Mouse (Mus musculus) embryonic facial prominence, embryonic 15.5 days (tissue): ENCODE results near the gene Pin1. TPM values are rescaled to one million over a fixed set of nuclear protein-coding genes. Genes with fewer than 3 reads are reported as not detected.

ENCODE experiments used
- ATAC-seq: fragments of 200-750 bp; cut with Nextera tagmentation; 2 replicates; pipeline ENCODE4 v1.8.0; 2017; ENCODE audit warnings: low read depth, moderate TSS enrichment; ENCODE audit not compliant: insufficient number of reproducible peaks, low FRiP score, low TSS enrichment
- H3K27ac ChIP-seq: fragments of 300-500 bp; sonication (generic); replicated peaks from 2 replicates; pipeline ENCODE4 v1.5.1; 2015; ENCODE audit warnings: mild to moderate bottlenecking, inconsistent platforms
- H3K27me3 ChIP-seq: fragments of 300-500 bp; sonication (generic); 2 replicates; pipeline ENCODE4 v1.6.1; 2015; ENCODE audit warnings: inconsistent platforms
- H3K36me3 ChIP-seq: fragments of 300-500 bp; sonication (generic); 2 replicates; pipeline ENCODE4 v1.6.1; 2015; ENCODE audit warnings: mild to moderate bottlenecking, inconsistent platforms
- H3K4me1 ChIP-seq: fragments of 300-500 bp; sonication (generic); 2 replicates; pipeline ENCODE4 v1.6.1; 2015; ENCODE audit warnings: inconsistent platforms
- H3K4me2 ChIP-seq: fragments of 300-500 bp; sonication (generic); replicated peaks from 2 replicates; pipeline ENCODE4 v1.6.1; 2015; ENCODE audit warnings: mild to moderate bottlenecking, inconsistent platforms
- H3K4me3 ChIP-seq: fragments of 300-500 bp; sonication (generic); replicated peaks from 2 replicates; pipeline ENCODE4 v1.5.1; 2015; ENCODE audit warnings: mild to moderate bottlenecking, inconsistent platforms
- H3K9ac ChIP-seq: fragments of 300-500 bp; sonication (generic); 2 replicates; pipeline ENCODE4 v1.6.1; 2015; ENCODE audit warnings: inconsistent platforms
- H3K9me3 ChIP-seq: fragments of 300-500 bp; sonication (generic); replicated peaks from 2 replicates; pipeline ENCODE4 v1.6.1; 2016; ENCODE audit warnings: inconsistent platforms
- WGBS: fragments of 180-500 bp; shearing (Covaris S2); methylation state at CpG from one replicate; pipeline ENCODE4 v1.1.7; 2015; 5-methylcytosine and 5-hydroxymethylcytosine counted together
- polyA plus RNA-seq: library from polyadenylated mRNA; unstranded; fragments of >200 nt; fragmentation: Nextera tagmentation; extraction: Ambion mirVana; gene quantifications from 2 replicates; pipeline ENCODE4 v1.2.1, GENCODE M21; 2015

Gene Pin1
- polyA plus RNA-seq, 1 experiment from 2014 or later, result 49.5 TPM

DNA sequence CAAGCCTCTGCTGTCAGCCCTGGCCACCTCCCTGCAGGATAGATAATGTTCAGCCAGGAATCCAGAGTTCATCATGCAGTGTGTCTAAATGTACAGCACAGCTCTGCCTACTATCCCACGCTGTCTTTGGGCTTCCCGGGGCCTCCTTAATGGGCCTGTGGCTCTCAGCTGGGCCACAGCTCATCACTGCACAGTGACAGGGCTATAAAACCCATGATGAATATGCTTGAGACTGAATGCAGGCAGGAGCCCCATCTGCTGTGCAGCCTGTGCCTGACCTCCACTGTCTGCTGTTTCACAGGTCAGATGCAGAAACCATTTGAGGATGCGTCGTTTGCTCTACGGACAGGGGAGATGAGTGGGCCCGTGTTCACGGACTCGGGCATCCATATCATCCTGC is 11.0 kb downstream of the Pin1 start:
- 99% methylated on average over 8 of the region's 8 CpGs for WGBS
- H3K4me1 ChIP-seq, result 0 out of 2 replicates have a peak, but pooled peaks cover 3% of the 10 kb centered on the region
- no peak overlapping the region for H3K27ac ChIP-seq
- H3K9me3 ChIP-seq, result no peaks in the 10 kb centered on the region
- H3K36me3 ChIP-seq, result peaks cover 68% of the 10 kb centered on the region
- H3K9ac ChIP-seq, result no peak overlapping the region
- ATAC-seq, result no peak
- H3K4me2 ChIP-seq, result no peak overlapping the region
- no peak overlapping the region for H3K4me3 ChIP-seq
- H3K27me3 ChIP-seq, result no peaks in the 10 kb centered on the region

DNA sequence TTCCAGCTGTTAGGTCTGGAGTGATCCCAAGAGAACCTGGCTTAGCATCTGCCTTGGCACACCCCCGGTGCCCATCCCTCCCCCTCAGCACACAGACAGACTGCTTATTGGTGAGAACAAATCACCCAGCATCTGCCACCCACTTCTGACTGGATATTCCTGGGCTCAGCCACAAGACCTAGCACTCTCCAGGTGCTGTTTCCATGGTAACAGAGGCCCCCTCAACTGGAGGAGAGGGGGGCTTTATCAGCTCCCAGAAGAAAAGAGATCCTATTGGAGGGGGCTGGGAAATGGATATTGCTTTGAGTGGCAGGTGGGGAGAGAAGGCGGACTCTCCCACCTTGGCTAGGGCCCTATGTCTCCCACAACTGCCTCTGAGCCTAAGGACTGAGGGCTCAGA is 12.1 kb downstream of the Pin1 start:
- WGBS, result 87% methylated on average over 2 of the region's 2 CpGs
- Histone ChIP-seq H3K4me2 (no peak overlapping the region), H3K4me1 (0 out of 2 replicates have a peak, but pooled peaks cover 3% of the 10 kb centered on the region), H3K4me3 (no peak overlapping the region), H3K9me3 (no peaks in the 10 kb centered on the region), H3K36me3 (peaks cover 59% of the 10 kb centered on the region), H3K9ac (no peak overlapping the region), H3K27me3 (no peaks in the 10 kb centered on the region), H3K27ac (no peak overlapping the region)
- ATAC-seq, result 0 out of 2 replicates have a peak, but pooled peaks have one; percentile 9

DNA sequence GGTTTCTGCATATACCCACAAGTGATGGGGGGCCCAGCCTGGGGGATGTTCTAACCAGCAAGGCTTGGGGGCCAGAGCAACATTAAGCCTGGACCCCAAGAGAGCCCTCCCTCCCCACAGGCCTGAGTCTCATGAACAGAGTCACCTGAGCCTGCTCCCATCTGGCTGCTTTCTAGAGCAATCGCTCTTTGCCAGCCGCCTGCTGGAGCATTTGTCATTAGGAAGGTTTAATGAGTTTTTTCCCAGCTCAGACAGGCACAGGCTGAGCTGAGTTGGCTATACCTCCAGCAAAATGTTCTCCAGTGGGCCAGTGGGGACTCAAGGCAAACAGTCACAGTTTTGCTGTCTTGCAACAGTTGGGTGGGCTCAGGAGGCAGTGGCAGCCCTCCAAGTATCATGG is 12.5 kb downstream of the Pin1 start:
- Histone ChIP-seq H3K36me3 (peaks cover 55% of the 10 kb centered on the region), H3K4me3 (no peak overlapping the region), H3K4me1 (0 out of 2 replicates have a peak, but pooled peaks cover 3% of the 10 kb centered on the region), H3K27me3 (no peaks in the 10 kb centered on the region), H3K27ac (no peak overlapping the region; the same call in 1 of the 2 replicates), H3K9me3 (no peaks in the 10 kb centered on the region), H3K4me2 (no peak overlapping the region), H3K9ac (no peak overlapping the region)
- 0 out of 2 replicates have a peak, but pooled peaks have one; percentile 5 for ATAC-seq
- 82% methylated on average over 2 of the region's 2 CpGs for WGBS

DNA sequence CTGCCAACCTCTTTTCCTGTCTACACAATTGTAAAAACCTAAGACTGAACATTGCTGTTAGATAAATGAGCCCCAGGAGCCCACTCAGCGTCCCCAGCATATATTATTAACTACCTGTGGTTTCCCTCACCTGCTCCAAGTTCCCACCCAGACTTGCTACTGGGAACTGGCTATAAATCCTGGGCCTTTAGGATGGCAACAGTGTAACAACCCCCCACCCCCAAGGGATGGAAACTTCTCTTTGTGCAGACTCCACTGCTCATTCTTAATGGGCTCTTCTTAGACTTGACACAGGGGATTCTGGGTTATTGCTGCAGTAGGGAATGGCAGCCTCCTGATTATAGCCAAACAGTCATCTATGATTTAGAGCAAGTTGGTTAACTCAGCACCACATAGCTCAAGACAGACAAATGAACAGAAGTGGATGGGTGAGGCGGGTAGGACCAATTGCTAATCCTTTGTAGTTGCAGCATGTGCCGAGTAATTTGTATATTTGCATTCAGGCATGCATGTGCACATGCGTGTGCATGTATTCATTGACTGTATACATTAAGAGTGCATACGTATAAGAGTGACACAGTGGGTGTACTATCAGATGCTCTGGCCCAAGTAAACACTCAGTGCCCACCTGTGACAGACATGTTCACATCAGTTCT is 13.2 kb downstream of the Pin1 start:
- Histone ChIP-seq H3K27me3 (no peaks in the 10 kb centered on the region), H3K27ac (no peak overlapping the region), H3K4me3 (no peak overlapping the region), H3K36me3 (peaks cover 47% of the 10 kb centered on the region), H3K9me3 (no peaks in the 10 kb centered on the region), H3K9ac (no peak overlapping the region), H3K4me1 (0 out of 2 replicates have a peak, but pooled peaks cover 3% of the 10 kb centered on the region), H3K4me2 (no peak overlapping the region)
- 0 out of 2 replicates have a peak, but pooled peaks have one; percentile 27 for ATAC-seq
- 79% methylated on average over 5 of the region's 5 CpGs for WGBS

GRCm38 (mm10) chr9:20665925-20666324 is 14.0 kb downstream of the Pin1 start:
- no peaks in the 10 kb centered on the region for H3K9me3 ChIP-seq
- H3K4me3 ChIP-seq, result no peak overlapping the region
- H3K4me2 ChIP-seq, result no peak overlapping the region
- no peaks in the 10 kb centered on the region for H3K27me3 ChIP-seq
- H3K36me3 ChIP-seq, result peaks cover 42% of the 10 kb centered on the region
- no peak overlapping the region for H3K27ac ChIP-seq
- ATAC-seq, result no peak
- no peak overlapping the region for H3K9ac ChIP-seq
- 40% methylated on average over 8 of the region's 8 CpGs for WGBS
- 0 out of 2 replicates have a peak, but pooled peaks cover 3% of the 10 kb centered on the region for H3K4me1 ChIP-seq

DNA sequence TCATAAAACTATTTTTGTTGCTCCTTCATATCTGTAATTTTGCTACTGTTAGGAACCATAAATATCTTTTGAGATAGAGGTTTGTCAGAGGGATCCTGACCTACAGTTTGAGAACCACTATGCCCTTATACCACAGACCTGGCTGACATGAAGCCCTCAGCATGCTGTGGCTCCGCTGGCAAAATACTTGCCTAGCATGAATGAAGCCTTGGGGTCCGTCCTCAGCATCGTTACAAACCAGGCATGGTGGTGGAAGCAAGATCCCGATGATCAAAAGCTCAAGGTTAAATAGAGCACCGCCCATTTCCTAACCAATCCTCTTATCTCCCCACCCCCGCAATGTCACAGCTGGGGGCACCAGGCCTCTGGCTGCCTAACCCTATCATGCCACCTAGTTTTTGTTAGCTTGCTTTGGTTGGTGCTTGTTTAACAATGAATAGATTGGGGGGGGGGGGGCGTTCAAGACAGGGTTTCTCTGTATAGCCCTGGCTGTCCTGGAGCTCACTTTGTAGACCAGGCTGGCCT is 14.7 kb downstream of the Pin1 start:
- Histone ChIP-seq H3K27ac (no peak overlapping the region), H3K9me3 (no peaks in the 10 kb centered on the region), H3K4me2 (no peak overlapping the region), H3K27me3 (no peaks in the 10 kb centered on the region), H3K9ac (no peak overlapping the region), H3K4me3 (no peak overlapping the region), H3K4me1 (0 out of 2 replicates have a peak, but pooled peaks cover 3% of the 10 kb centered on the region), H3K36me3 (peaks cover 36% of the 10 kb centered on the region)
- WGBS, result 14% methylated on average over 7 of the region's 7 CpGs
- ATAC-seq, result no peak

GRCm38 (mm10) chr9:20668065-20668464 is 16.2 kb downstream of the Pin1 start:
- Histone ChIP-seq H3K27ac (no peak overlapping the region), H3K36me3 (peaks cover 22% of the 10 kb centered on the region), H3K4me2 (no peak overlapping the region), H3K9me3 (no peaks in the 10 kb centered on the region), H3K4me3 (no peak overlapping the region), H3K27me3 (no peaks in the 10 kb centered on the region), H3K9ac (no peak overlapping the region), H3K4me1 (0 out of 2 replicates have a peak, but pooled peaks cover 2% of the 10 kb centered on the region)
- no peak for ATAC-seq
- 93% methylated on average over 22 of the region's 22 CpGs for WGBS

DNA sequence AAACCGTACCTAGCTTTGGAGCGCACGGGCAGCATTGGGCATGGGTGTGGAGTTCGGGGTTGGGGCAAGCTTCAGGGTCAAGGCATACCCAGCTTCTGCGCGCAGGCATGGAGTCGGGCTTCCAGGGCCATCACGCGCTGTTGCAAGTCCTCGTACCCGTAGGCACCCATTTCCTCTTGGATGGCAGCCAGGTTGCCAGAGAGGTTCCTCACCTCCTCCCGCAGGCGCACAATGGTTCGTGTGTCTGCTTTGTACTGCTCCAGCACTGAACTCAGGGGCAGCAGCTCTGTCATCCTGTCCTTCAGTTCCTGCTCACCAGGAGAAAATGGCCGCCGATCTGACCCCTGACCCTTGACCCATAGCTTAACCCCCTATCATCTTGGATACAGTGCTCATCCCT is 20.2 kb downstream of the Pin1 start:
- no peak for ATAC-seq
- Histone ChIP-seq H3K27me3 (no peaks in the 10 kb centered on the region), H3K9ac (no peak overlapping the region), H3K4me2 (no peak overlapping the region), H3K4me3 (no peak overlapping the region), H3K4me1 (no peaks in the 10 kb centered on the region), H3K9me3 (no peaks in the 10 kb centered on the region), H3K27ac (no peak overlapping the region), H3K36me3 (no peaks in the 10 kb centered on the region)
- 80% methylated on average over 16 of the region's 16 CpGs for WGBS

DNA sequence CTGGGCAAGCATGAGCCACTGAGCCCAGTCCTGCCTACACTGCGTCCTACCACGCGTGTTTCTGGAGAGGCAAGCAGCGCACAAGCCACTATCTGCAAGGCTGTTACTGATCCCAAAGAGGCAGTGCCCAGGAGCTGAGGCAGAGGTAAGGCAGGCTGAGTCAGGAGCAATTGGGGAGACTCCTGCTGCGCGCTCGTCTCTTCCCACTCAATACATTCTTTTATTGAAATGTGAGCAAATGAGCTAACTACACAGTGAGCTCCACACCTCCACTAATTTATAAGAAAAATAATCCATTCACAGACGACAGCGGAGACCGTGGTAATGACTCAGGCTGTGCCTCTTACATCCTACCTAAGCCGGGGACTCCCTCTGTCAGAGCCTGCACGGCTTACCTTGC is 26.0 kb downstream of the Pin1 start:
- no peak for ATAC-seq
- H3K4me2 ChIP-seq, result no peak overlapping the region
- no peaks in the 10 kb centered on the region for H3K27me3 ChIP-seq
- H3K36me3 ChIP-seq, result no peaks in the 10 kb centered on the region
- no peak overlapping the region for H3K27ac ChIP-seq
- H3K9me3 ChIP-seq, result no peaks in the 10 kb centered on the region
- no peak overlapping the region for H3K4me3 ChIP-seq
- 91% methylated on average over 12 of the region's 12 CpGs for WGBS
- H3K9ac ChIP-seq, result no peak overlapping the region
- H3K4me1 ChIP-seq, result no peaks in the 10 kb centered on the region; the same call in 1 of the 2 replicates

GRCm38 (mm10) chr9:20680378-20680958 is 28.6 kb downstream of the Pin1 start:
- WGBS, result 59% methylated on average over 9 of the region's 9 CpGs
- Histone ChIP-seq H3K36me3 (no peaks in the 10 kb centered on the region), H3K9ac (no peak overlapping the region), H3K4me3 (no peak overlapping the region), H3K9me3 (no peaks in the 10 kb centered on the region), H3K27me3 (no peaks in the 10 kb centered on the region), H3K4me1 (no peaks in the 10 kb centered on the region; the same call in 1 of the 2 replicates), H3K4me2 (no peak overlapping the region), H3K27ac (0 out of 2 replicates have a peak overlapping the region, but pooled peaks have one; percentile 12)
- ATAC-seq, result no peak

GRCm38 (mm10) chr9:20681546-20682388 is 29.9 kb downstream of the Pin1 start:
- Histone ChIP-seq H3K4me2 (no peak overlapping the region), H3K4me1 (no peaks in the 10 kb centered on the region; the same call in 1 of the 2 replicates), H3K9me3 (no peaks in the 10 kb centered on the region), H3K27ac (no peak overlapping the region), H3K36me3 (no peaks in the 10 kb centered on the region), H3K9ac (no peak overlapping the region), H3K4me3 (no peak overlapping the region), H3K27me3 (no peaks in the 10 kb centered on the region)
- peak; percentile 67 for ATAC-seq
- 40% methylated on average over 7 of the region's 7 CpGs for WGBS
